Mouse (Mus musculus) CD8-positive naive resting alpha-beta T cell, adult 2 months (primary cell): ENCODE data around the gene Gxylt2.

Experiments
- DNase-seq, 2 experiments: peaks; one replicate each; pipeline ENCODE4 v3.0.0; 2022; ENCODE audit warnings: low read depth in 2 of 2, low spot score in 2 of 2

Gene Gxylt2

DNA sequence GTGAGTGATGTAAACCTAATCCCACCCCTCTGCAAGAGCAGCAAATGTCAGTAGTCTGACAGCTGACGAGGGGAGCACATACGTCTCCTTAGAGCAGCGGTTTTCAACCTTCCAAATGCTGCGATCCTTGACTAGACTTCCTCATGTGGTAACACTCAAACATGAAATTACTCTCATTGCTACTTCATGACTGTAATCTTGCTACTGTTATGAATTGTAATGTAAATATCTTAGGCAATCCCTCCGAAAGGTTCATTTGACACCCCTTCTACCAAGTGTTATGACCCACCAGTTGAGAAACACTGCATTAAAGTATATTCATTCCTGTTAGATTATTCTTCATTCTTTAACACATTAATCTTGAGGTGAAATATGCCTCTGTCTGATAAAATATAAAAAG, 142.7 kb downstream of the Gxylt2 start:
- no peak for DNase-seq

DNA sequence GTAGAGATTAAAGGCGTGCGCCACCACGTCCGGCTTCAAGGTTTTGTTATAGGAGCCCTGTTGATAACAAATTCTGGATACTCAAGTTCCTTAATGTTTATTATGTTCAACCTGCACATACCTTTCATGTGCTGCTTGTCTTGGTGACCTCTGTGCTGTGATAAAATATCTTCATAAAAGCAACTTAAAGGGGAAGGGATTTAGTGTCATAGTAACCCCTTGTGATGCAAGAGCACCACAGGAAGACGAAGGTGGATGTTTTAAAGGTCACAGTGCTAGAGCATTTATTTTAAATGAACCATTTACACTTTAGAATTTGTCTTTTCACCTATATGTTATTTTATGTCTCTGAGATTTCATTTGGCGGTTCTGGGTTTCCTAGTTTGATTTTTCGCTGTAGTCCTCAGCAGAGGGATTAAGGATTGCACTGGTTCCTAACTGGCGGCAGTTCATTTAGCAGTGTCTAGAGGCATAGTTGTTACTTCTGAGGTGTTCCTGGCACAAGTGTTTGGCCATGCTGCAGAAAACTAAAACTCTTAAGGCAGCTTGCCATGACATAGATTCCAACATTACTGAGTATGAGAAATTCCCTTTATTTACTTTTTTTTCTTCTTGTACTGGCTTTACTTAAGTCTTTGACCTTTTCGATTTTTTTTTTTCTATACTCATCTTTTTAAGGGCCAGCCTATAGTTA, 144.3 kb downstream of the Gxylt2 start:
- no peak for DNase-seq

DNA sequence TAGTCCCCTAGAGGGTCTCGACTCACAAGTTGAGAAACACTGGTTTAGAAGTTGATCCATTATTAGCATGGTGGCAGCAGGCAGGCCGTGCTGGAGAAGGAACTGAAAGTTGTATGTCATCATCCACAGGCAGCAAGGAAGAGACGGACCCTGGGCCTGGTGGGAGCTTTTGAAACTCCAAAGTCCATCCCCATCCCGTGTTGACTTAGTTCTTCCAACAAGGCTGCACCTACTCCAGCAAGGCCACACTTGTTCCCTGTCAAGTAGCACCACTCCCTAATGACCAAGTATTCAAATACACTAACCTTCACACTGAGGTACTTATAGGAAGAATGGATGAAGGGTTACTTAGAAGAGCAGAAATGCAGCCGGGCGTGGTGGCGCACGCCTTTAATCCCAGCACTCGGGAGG, 146.1 kb downstream of the Gxylt2 start:
- DNase-seq: no peak

DNA sequence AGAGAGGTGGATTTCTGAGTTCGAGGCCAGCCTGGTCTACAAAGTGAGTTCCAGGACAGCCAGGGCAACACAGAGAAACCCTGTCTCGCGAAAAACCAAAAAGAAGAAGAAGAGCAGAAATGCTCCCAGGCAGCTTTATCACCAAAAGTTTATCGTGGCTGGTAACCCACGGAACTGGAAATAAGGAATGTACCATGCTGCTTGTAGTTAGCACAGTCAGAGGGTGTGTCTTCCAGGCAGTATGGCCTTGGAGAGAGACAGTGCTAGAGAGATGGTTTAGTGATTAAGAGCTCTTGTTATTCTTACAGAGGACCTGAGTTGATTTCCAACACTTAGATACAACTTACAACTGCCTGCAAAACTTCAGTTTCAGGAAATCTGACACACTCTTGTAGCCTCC, 146.5 kb downstream of the Gxylt2 start:
- no peak for DNase-seq
